Mouse (Mus musculus) NIH3T3 (cell line): ENCODE results near the gene Prr18.

ENCODE experiments used
- DNase-seq: peaks from one replicate; pipeline ENCODE4 v3.0.0-alpha.2; 2012; ENCODE audit warnings: low read depth

Gene Prr18

DNA sequence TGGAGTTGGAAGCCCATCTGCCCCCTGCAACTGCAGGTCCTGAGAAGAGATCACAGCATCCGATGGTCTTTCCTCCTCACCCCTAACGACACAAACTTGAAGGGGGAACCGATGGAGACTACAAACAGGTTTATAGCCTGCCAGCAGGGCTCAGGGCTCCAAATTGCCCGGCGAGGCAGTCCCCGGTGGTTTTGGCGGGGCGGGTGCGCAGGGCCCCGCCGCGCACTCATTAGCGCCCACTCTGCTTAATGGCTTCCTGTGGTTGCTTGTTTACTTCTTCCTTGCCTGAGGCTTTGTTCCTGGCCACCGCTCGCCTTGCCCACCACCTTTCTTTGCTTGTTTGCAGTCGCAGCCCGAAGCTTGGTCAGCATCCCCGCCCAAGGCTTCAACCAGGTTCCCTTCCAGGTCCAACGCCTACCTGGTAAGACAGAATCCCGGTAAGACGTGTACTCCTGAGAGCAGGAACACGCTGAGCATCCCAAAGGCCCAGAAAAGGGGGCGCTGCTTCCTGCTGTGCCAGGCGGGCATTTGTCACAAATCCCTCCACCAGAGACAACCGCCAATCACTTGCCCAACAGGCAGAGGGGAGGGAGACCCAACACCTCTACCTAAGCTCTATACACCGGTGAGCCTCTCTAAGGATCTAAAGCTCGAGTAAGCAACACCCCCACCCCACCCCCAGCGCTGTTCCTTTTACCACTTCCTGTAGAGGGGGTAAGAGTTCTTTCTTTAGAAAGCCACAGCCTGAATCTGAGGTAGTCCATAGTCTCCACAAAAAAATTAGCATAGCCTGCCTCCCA is 51.9 kb downstream of the Prr18 start:
- DNase-seq = no peak

DNA sequence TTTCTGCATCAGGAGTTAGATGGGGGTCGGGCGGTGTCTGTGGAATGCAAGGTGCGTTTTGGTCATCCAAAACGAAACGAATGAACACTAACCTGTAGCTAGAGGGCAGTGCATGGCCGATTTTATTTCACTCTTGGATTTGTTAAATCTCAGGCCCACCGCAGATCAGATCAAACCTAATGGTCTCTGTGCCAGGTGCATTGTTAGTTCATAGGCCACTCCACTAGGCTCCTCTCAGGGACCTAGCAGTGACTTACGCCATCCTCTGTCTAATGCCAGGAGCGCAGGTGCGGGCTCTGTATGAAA is 52.5 kb downstream of the Prr18 start:
- no peak for DNase-seq

DNA sequence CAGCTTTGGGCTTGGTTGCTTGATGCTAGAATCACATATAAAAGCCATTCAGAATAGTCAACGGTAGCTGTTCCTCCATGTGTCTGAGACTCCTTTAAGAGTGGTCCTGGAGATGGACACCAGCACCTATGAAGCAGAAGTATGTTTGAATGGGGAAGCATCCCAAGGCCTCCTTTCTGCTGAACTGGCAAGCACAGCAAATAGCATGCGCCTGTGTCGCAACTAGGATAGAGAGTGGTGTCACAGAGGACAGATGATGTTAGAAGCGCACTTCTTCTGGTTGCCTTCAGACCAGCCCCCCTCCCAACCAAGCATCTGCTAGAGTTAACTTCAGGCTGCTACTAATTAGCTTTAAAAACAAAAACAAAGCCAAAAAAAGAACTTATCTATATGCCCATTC is 53.2 kb downstream of the Prr18 start:
- no peak for DNase-seq
